Mouse (Mus musculus) cerebellum, postnatal 4 days (tissue): Measurements from ENCODE around the gene Tmem147.

Source experiments
- DNase-seq, 2 experiments: peaks; one replicate each; pipeline ENCODE4 v3.0.0; 2022; ENCODE audit warnings: low spot score in 2 of 2, mixed read lengths in 1 of 2

Tmem147 gene

DNA sequence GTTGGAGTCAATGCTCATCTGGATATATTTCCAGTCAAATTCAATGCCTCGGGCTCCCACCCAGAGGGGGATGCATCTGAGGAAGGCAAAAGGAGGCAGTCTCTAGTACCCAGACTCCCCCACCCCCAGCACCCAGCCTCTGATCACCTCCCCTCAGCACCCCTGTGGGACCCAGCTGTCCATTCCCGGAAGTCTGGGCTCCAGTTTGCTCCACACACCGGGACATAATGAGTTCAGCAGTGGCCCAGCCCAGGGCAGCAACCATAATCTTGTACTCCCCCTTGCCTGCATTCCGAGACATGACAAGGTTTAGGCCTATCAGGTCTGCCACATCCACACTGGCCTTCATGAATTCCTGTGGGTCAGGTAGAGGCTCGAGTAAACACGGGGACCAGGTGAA is 1.1 kb downstream of the Tmem147 start:
- no peak for DNase-seq

DNA sequence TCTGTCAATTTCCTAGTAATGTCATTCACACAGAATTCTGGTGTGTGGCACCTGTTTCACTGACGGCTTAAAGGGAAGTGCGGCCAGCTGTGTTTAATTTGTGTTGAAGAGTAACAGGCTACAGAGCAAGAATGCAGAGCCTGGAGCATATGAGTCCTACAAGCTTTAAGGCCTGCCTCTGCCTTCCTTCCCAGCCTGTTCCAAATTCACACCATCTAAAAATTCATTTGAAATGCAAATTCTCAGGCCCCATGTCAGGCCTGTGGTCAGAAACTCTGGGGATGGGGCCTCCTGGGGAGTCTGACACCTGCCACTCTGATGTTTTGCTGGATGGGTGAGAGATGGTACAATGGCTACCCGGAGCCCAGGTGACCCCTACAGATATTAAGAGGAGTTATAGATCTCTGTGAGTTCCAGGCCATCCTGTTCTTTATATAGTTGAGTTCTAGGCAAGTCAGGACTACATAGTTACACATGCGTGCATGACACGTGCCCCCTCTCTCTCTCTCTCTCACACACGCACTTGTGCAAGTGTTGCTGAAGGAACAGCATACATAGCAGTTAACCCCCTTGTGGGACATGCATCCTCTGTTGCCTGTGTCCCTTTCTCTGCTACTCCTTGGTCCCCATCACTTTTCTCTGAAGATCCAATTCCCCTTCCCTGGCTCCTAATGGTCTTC is 5.9 kb downstream of the Tmem147 start:
- no peak for DNase-seq

DNA sequence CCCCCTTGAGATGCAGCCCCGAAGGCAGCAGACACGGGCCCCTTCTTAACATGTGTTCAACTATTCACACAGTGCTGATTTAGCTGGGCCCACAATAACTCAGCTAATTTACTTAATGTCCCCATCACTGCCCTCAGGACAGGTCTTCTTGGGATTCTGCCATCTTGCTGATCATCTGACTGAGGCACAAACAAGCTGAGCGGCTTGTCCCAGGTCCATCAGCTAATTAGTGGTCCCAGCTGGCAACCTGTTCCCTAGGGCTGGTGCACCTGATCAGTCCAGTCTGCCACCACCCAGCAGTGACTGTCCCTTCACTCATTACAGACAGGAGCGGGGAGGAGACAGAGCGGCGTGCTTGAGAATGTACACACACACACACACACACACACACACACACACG is 8.1 kb downstream of the Tmem147 start:
- DNase-seq: peak in 1 of 2 experiments; percentile 33

DNA sequence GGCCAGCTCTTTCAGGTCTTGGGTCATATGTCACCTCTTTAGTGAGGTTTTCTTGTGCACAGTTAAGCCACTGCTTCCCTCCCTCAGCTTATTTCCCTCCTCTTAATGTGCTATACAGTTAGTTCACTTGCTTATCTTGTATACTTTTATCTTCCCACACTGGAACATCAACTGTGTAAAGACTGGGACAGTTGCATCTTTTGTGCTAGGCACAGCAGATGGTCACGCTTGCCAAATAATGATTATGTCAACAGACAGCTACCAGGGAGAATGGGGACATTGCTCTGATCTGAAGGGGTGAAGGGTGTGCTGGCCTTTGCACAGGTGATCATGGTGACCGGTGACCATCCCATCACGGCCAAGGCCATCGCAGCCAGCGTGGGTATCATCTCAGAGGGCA is 9.7 kb downstream of the Tmem147 start:
- no peak for DNase-seq

DNA sequence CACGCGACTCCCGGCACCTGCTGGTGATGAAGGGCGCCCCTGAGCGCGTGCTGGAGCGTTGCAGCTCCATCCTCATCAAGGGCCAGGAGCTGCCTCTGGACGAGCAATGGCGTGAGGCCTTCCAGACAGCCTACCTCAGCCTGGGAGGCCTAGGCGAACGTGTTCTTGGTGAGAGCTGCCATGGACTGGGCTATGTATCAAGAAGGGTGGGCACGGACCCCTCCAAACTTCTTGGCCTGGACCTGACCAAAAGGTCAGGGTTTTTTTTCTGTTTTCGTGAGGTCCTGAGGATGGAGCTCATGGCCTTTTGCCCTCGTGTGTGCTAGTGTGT is 11.7 kb downstream of the Tmem147 start:
- DNase-seq: no peak

DNA sequence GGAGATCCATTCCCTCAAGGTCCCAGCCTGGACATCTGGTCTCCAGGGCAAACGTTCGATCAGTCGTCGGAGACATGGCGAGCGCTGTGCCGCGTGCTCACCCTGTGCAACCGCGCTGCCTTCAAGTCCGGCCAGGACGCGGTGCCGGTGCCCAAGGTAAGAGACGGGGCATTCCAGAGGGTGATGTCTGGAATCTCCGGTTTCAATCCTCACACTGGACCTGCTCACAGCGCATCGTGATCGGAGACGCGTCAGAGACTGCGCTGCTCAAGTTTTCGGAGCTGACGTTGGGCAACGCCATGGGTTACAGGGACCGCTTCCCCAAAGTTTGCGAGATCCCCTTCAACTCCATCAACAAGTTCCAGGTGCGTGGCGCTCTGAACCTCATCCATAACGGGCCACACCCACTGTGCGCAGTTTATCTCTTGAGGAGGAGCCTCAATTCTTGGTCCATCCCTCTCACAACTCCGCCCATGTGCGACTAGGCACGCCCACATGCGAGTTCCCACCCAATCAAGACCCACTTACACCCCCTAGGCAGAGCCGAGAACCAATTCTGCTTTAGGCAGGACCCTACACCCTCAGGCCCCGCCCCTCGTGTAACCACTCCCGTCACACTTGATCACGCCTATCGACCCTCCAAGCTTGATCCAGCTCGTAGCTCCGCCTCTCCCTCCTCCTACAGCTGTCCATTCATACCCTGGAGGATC is 12.2 kb downstream of the Tmem147 start:
- DNase-seq: peak in 1 of 2 experiments; percentile 60

DNA sequence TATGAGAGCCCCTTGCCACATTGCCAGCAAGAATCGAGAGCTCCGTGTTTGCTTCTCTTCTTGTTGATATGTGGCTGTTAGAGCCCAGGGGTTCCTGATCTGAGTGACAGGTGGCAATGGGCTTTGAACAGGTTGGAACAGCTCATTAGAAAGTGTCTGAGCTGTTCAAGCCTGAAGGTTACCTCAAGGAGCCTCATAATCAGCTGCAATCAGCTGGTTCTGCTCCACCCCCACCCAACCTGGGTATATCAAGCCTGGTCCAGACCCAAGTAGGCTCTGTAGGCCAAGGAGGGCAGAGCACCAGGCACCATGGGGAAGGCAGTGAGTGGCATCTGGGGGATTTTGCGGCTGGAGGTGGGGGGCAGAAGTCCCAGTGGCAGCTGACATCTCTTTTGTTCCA is 17.4 kb downstream of the Tmem147 start, which contains the start of gene Atp4a:
Gene Atp4a, plus strand, starts transcription at position 268 of the 400 bp plus-strand sequence.
- no peak for DNase-seq

DNA sequence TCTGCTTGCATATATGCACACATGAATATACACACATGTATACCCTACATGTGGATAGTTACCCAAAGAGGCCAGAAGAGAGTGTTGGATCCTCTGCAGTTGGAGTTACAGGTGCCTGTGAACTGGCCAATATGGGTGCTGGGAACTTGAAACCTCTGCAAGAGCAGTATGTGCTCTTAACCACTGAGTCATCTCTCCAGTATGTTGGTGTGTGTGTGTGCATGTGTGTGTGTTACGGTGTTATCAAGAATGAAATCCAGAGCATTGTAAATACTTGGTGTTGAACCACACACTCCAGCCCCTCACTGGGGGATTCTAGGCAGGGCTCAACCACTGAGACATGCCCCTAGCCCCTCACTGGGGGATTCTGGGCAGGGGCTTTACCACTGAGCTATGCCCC is 21.9 kb downstream of the Tmem147 start:
- no peak for DNase-seq

DNA sequence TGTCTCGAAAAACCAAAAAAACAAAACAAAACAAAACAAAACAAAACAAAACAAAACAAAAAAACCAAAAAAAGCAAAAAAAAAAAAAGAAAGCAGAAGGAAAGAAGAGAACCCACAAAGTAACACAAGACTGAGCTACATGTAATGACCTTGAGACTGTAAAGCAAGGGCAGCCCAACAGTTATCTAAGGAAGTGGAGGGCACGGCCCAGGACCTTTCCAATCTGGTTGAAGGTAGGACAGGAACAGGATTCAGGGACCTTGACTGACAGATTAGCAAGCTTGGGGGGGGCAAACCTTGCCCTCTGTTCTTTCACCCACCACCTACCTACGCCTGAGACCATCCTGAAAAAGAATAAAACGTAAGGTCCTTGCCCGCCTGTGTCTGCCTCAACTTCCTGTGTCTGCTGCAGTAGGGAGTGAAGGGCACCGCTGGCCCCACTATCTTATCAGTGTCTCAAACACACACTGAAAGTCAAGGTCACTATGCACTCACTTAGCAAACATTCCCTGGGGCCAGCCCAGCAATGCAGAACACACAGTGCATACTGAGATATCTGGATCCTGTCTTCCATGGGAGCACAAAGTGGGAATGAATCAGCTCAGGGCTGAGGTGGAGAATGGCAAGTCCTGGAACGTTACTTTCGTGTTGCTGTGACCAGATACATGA is 23.0 kb downstream of the Tmem147 start:
- DNase-seq: no peak

DNA sequence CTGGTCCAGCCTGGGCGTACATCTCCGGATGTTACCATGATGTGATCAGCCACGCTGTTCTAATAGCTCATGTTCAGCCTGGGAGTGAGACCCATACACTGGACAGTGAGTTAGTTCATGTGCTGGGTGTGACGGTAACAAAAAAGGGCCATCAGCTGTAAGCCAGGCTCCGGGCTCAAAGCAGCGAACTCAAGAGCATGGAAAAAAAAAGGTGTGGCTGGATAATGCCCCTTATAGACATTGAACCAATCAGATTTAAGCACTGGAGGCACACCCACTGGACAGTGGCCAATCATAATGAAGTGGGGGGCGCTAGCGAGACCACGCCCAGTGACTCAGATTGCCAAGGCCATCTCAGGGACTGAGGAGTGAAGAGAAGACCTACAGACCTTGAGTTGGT is 30.8 kb downstream of the Tmem147 start, which contains the start of gene 2200002J24Rik:
Gene 2200002J24Rik, plus strand, starts transcription at position 338 of the 400 bp plus-strand sequence.
- DNase-seq: no peak

DNA sequence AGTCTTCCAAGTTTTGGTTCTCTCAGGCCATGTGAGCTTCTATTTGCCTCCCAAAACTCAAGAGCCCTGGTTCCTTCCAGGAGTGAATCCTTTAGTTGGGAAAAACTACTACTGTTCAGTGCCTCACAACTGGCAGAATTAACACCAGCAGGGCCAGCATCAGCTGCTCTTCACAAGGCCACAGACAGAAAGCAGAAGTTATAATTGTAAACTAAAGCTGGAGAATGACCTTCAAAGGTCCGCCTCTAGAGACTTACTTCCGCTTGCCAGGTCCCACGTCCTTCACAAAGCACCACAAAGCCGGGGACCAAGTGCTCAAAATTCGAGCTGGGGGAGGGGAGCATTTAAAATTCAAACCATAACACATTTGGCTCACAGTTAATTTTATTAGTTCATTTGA is 31.2 kb downstream of the Tmem147 start:
- no peak for DNase-seq

DNA sequence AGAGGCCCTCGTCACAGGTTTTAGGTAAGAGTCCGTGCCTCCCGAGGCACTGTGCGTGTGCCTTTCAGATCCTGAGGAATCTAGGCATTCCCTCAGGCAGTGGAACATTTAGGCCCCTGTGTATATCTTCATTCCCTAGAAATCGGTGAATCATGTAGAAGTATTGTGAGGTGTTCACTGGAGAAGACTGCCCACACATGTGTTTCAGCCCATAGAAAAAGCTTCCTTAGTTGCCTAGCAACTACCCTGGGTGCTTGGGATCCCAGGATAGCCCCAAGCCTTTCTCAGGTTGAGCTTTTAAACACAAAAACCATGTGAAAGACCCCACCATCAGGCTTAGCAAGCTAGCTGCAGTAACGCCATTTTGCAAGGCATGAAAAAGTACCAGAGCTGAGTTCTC is 41.0 kb downstream of the Tmem147 start:
- DNase-seq: no peak

DNA sequence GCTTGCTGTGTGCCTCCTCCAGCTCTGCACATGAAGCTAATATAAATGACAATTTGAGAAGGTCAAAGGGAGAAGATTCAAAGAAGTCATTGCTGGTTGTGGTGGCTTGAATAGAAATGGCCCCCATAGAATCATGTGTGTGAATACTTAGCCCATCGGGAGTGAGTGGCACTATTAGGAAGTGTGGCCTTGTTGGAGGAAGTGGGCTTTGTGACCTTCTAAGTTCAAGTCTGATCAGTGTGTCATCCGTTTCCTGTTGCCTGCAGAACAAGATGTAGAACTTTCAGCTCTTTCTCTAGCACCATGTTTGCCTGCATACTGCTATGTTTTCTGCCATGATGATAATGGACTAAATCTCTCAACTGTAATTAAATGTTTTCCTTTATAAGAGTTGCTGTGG is 45.9 kb downstream of the Tmem147 start:
- DNase-seq: no peak

DNA sequence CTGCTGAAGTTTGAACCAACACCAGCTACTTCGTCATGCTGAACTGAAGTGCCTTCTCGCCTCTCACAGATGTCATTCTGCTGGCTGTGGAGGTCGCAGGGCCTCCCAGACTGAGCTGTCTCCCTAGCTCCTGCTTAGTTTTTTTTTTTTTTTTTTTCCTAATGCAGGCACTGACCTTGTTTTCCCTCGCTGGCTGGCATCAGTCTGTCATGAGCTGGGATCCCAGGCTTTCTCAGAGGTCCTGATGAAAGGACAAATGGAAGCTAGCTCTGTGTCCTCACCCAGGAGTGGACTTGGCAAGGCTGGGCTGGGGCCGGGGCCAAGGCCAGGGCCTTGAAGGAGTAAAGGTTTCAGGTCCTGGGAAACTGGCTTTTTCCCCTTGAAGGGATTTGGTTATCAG is 47.4 kb downstream of the Tmem147 start:
- no peak for DNase-seq

DNA sequence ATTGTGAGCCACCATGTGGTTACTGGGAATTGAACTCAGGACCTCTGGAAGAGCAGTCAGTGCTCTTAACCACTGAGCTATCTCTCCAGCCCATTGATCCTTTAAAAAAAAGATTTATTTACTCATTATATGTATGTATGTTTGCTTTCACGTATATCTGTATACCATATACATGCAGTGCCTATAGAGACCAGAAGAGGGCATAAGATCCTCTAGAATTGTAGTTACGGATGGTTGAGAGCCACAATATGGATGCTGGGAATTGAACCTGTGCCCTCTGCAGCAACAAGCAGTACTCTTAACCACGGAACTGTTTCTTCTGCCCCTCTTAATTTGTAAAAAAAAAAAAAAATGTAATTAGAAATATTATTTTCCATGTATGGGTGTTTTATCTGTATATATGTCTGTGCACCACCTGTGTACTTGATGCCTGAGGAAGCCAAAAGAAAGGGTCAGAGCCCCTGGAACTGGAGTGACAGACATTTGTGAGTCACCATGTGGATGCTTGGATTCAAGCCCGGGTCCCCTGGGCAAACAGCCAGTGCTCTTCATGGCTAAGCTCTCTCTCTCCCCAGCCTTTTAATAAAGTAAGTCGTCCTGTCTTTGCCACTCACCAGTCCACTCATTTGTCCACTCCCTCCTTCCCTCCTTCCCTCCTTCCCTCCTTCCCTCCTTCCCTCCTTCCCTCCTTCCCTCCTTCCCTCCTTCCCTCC is 50.9 kb downstream of the Tmem147 start:
- peak in 1 of 2 experiments; percentile 71 for DNase-seq
